Mouse (Mus musculus): ENCODE data around the gene Cst13. TPM values are rescaled to one million over a fixed set of nuclear protein-coding genes. Genes with fewer than 3 reads are reported as not detected.
A peak's percentile ranks its signal among the peaks of the same experiment; 100 is the strongest.

The Cst13 gene
- polyA plus RNA-seq, 1 experiment, result not detected

DNA sequence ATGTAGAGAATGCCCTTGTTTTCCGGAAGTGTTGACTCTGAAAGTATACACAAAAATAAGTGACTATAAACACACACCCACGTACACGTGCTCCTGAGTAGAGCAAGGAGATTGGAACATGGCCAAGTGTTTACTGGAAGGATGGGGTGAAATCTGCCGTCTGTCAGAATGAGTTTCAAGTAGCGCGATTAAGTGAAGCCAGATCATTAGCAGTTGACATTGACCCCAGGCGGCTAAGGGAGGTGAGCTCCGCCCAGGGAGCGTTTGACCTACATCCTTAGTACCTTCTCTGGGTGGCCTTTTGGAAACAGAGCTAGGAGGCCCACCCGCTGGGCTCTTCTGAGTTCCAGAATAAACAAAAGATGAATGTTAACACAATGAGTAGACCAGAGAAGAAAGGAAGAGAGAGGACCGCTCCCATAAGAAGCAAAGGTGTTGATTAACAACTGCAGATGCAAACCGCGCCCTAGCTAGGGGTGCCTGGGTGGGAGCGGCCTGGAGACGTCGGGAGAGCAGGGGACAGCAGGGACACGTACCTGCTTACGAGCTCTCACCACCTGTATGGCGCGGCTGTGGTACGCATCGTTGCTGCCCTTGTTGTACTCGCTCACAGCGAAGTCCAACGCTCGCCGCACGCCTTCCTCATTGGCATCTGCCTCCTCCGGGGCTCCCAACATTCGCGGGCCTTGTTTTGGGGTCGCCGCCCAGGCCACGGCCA lies 54.9 kb downstream of the Cst13 start:
- peak overlapping the region; percentile 77 for H3K27ac ChIP-seq (ENCODE audit: insufficient read depth, low read depth, low read length)
- H3K27me3 ChIP-seq (ENCODE audit: control insufficient read depth, insufficient read depth, low read length), result no peaks in the 10 kb centered on the region
- peak overlapping the region; percentile 92 for H3K4me3 ChIP-seq (ENCODE audit: low read depth, low read length)
- peaks cover 11% of the 10 kb centered on the region; the same call in 1 of the 2 replicates for H3K4me1 ChIP-seq (ENCODE audit: control insufficient read depth, insufficient read depth, insufficient read length, low read length)
- TF ChIP-seq CTCF (IDR thresholded peaks at IDR 0.05; ENCODE audit: extremely low read depth, insufficient read length, insufficient replicate concordance, low read depth, low read length), result no peak
- TF ChIP-seq POLR2A (IDR thresholded peaks at IDR 0.05; ENCODE audit: low read depth, low read length), result no peak
- WGBS, result under 1% methylated on average over 34 of the region's 34 CpGs
- H3K36me3 ChIP-seq (ENCODE audit: control insufficient read depth, insufficient read depth, low read length), result peaks cover 4% of the 10 kb centered on the region

DNA sequence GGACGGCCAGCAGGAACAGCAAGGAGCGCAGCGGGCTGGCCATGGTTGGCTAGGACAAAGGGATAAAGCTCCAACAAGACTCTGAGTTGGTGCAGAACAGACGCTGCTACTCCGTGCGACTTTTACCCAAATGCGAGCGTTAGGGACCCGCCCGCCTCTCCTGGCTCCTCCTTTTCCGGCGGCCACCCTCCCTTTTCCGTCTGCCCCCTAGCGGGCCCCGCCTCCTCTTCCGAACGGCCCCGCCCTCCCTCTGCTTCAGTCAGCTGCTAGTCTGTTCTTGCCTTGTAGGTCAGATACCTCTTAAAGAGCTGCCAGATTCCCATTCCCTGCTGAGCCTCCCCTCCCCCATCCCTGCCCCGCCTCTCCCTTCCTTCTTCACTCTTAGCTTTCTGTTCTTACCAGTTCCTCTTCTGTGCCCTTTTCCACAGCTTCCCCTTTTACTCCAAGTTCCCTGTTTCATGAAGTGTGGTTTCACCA lies 55.5 kb downstream of the Cst13 start, which contains the start of gene Cst3:
TSS of gene Cst3 (minus strand) at position 358 of the 477 bp plus-strand sequence.
- under 1% methylated on average over 19 of the region's 19 CpGs for WGBS
- TF ChIP-seq POLR2A (IDR thresholded peaks at IDR 0.05; ENCODE audit: low read depth, low read length) (peak; percentile 69; the same call in 1 of the 2 replicates), CTCF (IDR thresholded peaks at IDR 0.05; ENCODE audit: extremely low read depth, insufficient read length, insufficient replicate concordance, low read depth, low read length) (peak; percentile 37; the same call in 1 of the 2 replicates)
- H3K27ac ChIP-seq (ENCODE audit: insufficient read depth, low read depth, low read length), result peak within 1 kb of the TSS; percentile 77
- peak within 1 kb of the TSS; percentile 92 for H3K4me3 ChIP-seq (ENCODE audit: low read depth, low read length)
- peaks cover 11% of the 10 kb centered on the region; the same call in 1 of the 2 replicates for H3K4me1 ChIP-seq (ENCODE audit: control insufficient read depth, insufficient read depth, insufficient read length, low read length)
- peaks cover 4% of the 10 kb centered on the region for H3K36me3 ChIP-seq (ENCODE audit: control insufficient read depth, insufficient read depth, low read length)
- H3K27me3 ChIP-seq (ENCODE audit: control insufficient read depth, insufficient read depth, low read length), result no peaks in the 10 kb centered on the region

DNA sequence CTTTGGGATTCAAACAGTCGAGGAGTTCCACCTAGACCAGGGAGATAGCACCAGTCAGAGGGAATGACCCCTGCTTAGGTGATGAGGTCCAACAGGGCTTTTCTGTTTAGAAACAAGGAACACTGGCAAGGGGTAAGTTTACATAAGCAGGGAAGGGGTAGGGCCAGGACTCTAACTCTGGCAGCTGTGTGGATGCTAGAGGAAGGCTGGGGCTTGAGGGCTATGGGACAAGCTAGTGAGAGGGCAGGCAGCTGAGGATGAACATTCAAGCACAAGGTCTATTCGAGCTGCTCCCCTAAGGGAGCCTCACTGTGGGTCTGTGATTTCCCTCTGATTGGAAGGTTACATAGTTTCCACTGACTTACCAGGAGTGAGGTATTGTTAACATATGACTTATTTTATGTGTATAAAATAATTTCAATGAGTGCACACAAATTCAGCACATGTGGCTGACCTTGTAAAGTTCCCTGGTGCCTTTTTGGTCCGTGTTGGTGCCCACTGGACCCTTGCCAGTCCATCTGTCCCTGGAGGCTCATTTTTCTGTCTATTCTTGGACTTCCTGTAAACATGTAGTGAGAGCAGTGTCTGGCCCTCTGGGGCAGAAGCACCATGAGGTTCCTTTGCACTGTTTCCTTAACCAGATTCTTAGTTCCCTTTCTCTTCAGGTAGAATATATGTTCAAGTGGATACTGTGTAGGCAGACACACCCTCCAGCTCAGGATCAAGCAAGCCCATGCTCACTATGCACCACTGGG lies 57.3 kb downstream of the Cst13 start:
- Histone ChIP-seq H3K4me3 (ENCODE audit: low read depth, low read length) (no peak overlapping the region), H3K36me3 (ENCODE audit: control insufficient read depth, insufficient read depth, low read length) (no peaks in the 10 kb centered on the region), H3K27me3 (ENCODE audit: control insufficient read depth, insufficient read depth, low read length) (no peaks in the 10 kb centered on the region), H3K4me1 (ENCODE audit: control insufficient read depth, insufficient read depth, insufficient read length, low read length) (peaks cover 11% of the 10 kb centered on the region; the same call in 1 of the 2 replicates), H3K27ac (ENCODE audit: insufficient read depth, low read depth, low read length) (peak overlapping the region; percentile 55; the same call in 1 of the 2 replicates)
- TF ChIP-seq CTCF (IDR thresholded peaks at IDR 0.05; ENCODE audit: extremely low read depth, insufficient read length, insufficient replicate concordance, low read depth, low read length) (no peak), POLR2A (IDR thresholded peaks at IDR 0.05; ENCODE audit: low read depth, low read length) (no peak)
- WGBS, result 27% methylated on average over 3 of the region's 3 CpGs

DNA sequence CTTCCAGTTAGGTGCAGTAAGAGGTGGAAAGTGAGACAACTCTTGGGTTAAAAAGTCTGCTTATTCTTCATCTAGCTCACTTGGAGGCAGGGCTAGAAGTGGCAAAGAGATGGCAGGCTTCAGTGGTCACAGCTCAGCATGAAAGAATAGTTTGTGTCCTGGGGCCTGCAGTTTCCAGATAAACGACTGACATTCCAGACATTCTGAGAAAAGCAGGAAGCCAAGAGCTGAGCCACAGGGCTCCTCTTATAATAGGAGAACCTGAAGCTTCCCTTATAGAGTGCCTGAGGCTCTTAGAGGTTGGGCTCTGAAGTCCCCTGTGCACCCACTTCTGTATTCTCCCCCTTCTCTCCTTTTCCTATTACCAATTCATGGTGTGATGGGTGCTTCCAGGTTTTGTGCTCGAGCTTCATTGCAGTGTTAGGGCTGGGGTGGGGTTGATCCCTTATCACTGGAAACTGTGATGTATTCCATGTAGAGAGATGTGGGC lies 58.8 kb downstream of the Cst13 start:
- no peak for TF ChIP-seq POLR2A (IDR thresholded peaks at IDR 0.05; ENCODE audit: low read depth, low read length)
- TF ChIP-seq CTCF (IDR thresholded peaks at IDR 0.05; ENCODE audit: extremely low read depth, insufficient read length, insufficient replicate concordance, low read depth, low read length), result no peak
- peak overlapping the region; percentile 53; the same call in 1 of the 2 replicates for H3K27ac ChIP-seq (ENCODE audit: insufficient read depth, low read depth, low read length)
- no peaks in the 10 kb centered on the region for H3K27me3 ChIP-seq (ENCODE audit: control insufficient read depth, insufficient read depth, low read length)
- H3K4me3 ChIP-seq (ENCODE audit: low read depth, low read length), result no peak overlapping the region
- WGBS, result 10% methylated on average over 2 of the region's 2 CpGs
- H3K4me1 ChIP-seq (ENCODE audit: control insufficient read depth, insufficient read depth, insufficient read length, low read length), result peaks cover 11% of the 10 kb centered on the region; the same call in 1 of the 2 replicates
- no peaks in the 10 kb centered on the region for H3K36me3 ChIP-seq (ENCODE audit: control insufficient read depth, insufficient read depth, low read length)

DNA sequence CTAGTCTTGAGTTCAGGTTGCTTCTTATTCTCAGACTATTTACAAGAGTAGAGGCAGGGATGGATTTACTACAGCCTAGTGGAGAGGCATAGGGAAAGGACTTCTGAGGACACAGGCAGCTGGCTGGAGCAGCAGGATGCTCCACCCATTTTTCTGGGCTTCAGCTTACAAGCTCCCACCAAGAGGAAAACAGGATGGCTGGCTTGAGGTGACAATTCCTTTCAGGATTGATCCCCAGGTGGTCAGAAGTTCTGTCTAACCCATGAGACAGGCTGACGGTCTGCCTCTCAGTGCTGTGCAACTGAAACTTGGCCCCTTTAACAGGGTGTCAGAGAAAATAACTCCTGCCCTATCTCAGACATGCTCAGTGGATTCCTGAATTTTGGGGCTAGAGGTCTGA lies 59.3 kb downstream of the Cst13 start:
- no peaks in the 10 kb centered on the region for H3K36me3 ChIP-seq (ENCODE audit: control insufficient read depth, insufficient read depth, low read length)
- TF ChIP-seq CTCF (IDR thresholded peaks at IDR 0.05; ENCODE audit: extremely low read depth, insufficient read length, insufficient replicate concordance, low read depth, low read length) (no peak), POLR2A (IDR thresholded peaks at IDR 0.05; ENCODE audit: low read depth, low read length) (no peak)
- peaks cover 10% of the 10 kb centered on the region; the same call in 1 of the 2 replicates for H3K4me1 ChIP-seq (ENCODE audit: control insufficient read depth, insufficient read depth, insufficient read length, low read length)
- no peak overlapping the region for H3K4me3 ChIP-seq (ENCODE audit: low read depth, low read length)
- peak overlapping the region; percentile 35; the same call in 1 of the 2 replicates for H3K27ac ChIP-seq (ENCODE audit: insufficient read depth, low read depth, low read length)
- WGBS, result 71% methylated on average over 1 of the region's 1 CpGs
- no peaks in the 10 kb centered on the region for H3K27me3 ChIP-seq (ENCODE audit: control insufficient read depth, insufficient read depth, low read length)

Other genes starting within 250 kb of the Cst13 start
- gene Nxt1, start 147.5 kb upstream of the Cst13 start, polyA plus RNA-seq (2012; rRNA removed), result 9.4 and 14.1 TPM in 2 replicates
- 4.5 and 5.5 TPM in 2 replicates for gene Gzf1, start 139.1 kb upstream of the Cst13 start, polyA plus RNA-seq (2012; rRNA removed)
- gene Napb, start 87.6 kb upstream of the Cst13 start, polyA plus RNA-seq (2012; rRNA removed), result 0.10 and 0.16 TPM in 2 replicates
- not detected in 2 replicates for gene Cstl1, start 69.7 kb upstream of the Cst13 start, polyA plus RNA-seq (2012; rRNA removed)
- gene Cst11, start 48.6 kb upstream of the Cst13 start, polyA plus RNA-seq (2012; rRNA removed), result not detected in 2 replicates
- not detected in 2 replicates for gene 8030411F24Rik, start 38.1 kb upstream of the Cst13 start, polyA plus RNA-seq (2012; rRNA removed)
- gene Cst12, start 30.7 kb upstream of the Cst13 start, polyA plus RNA-seq (2012; rRNA removed), result not detected in 2 replicates
- not detected in 2 replicates for gene Cst8, start 21.3 kb upstream of the Cst13 start, polyA plus RNA-seq (2012; rRNA removed)
- not detected in 2 replicates for gene Cst9, start 15.1 kb downstream of the Cst13 start, polyA plus RNA-seq (2012; rRNA removed)
- not detected in 2 replicates for gene 9230104L09Rik, start 45.0 kb downstream of the Cst13 start, polyA plus RNA-seq (2012; rRNA removed)
- gene Cst3, start 55.6 kb downstream of the Cst13 start, polyA plus RNA-seq (2012; rRNA removed), result 323 and 330 TPM in 2 replicates
- gene Gm1330, start 183.2 kb downstream of the Cst13 start, polyA plus RNA-seq (2012; rRNA removed), result not detected in 2 replicates
- not detected in 2 replicates for gene Gm10750, start 197.2 kb downstream of the Cst13 start, polyA plus RNA-seq (2012; rRNA removed)